Mouse (Mus musculus) E14TG2a.4 (cell line): ENCODE results near the gene Ptprf.

Experiments used
- CTCF ChIP-seq: conservative IDR thresholded peaks from 2 replicates; pipeline ENCODE4 v1.5.1; 2014; ENCODE audit warnings: low read length
- NANOG ChIP-seq: IDR thresholded peaks from 2 replicates; pipeline ENCODE4 v1.6.1; 2014; ENCODE audit warnings: borderline replicate concordance, low read length, mixed read lengths
- POU5F1 ChIP-seq: IDR thresholded peaks from 2 replicates; pipeline ENCODE4 v1.6.1; 2014; ENCODE audit warnings: low read length, borderline replicate concordance

DNA sequence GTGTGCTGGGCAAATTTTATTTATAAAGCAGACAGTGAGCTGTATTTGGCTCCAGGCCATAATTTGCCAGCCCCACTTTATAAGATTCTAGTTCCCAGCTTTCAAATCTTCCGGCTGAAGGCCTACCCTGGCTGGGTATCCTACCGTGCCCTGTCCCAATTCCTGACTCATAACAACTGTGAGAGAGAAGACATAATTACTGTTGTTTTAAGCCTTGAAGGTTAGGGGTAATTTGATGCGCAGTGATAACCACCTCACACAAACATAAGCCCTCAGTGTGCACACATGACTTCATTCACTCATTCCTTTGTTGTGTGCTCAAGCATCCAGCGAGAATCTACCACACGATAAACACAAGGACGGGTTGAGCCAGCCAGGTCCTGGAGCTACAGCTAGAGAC lies 71.7 kb downstream of the Ptprf start:
- TF ChIP-seq CTCF (no peak), NANOG (no peak), POU5F1 (no peak)
